Mouse (Mus musculus): Measurements from ENCODE around the gene Mon1a.
A peak's percentile ranks its signal among the peaks of the same experiment; 100 is the strongest.

Gene Mon1a

GRCm38 (mm10) chr9:107949922-107950235 is 61.9 kb downstream of the Mon1a start, which contains the start of gene Traip:
Traip (plus strand) TSS chr9:107950136.
- DNase-seq (ENCODE audit: low read depth): no peak

GRCm38 (mm10) chr9:107950460-107951355 is 62.8 kb downstream of the Mon1a start:
- DNase-seq (ENCODE audit: low read depth): peak; percentile 93

All from NIH3T3 (cell line).